Comparison of ENCODE assay signal across 12 mouse cellular contexts in the genomic region with DNA sequence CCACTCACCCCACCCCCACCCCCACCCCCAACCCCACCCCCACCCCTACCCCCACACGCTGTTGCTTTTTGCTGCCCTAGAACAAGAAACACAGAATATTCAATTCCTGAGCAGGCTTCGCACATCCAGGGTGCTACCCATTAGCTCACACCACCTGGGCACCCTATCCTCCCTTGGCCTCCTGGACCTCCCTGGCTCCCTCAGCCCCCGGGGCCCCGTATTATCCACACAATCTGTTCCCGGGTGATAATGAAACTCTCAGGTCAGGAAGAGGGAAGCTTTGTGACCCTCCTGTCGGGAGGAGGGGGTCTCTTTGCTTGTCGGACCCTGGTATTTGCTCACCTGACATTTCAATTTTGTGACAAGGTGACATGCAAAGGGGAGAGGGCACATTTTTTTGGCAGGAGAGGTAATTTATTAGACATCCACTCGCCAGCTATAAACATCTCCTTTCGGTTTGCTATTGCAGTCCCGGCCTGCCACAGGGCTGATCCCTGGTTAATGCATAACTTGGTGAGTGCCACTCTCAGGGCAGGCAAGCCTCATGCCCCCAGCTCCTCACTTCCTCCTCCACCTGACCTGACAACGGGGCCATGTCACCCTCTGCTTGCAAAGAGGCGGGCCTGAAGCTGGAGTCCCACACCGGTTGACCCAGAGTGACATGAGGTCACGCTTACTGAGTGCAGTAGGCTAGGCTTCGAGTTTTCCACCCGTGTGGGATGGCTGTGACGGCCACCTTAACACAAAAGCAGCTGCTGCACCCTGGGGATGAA.
DNase-seq lines count a peak whose midpoint lies in the region; ATAC-seq and TF ChIP-seq lines count a peak whose summit lies in the region.
"Had no signal": no experiment of that assay in that cellular context is flagged by ENCODE, and none has a peak within 500 bp of the region (broad histone marks: within the 10 kb centered on the region; RNA-seq: fewer than 3 reads in every experiment).

No protein-coding gene starts in this region.

- no peaks in the 10 kb centered on the region for H3K36me3 ChIP-seq in midbrain, embryonic 11.5 days (ENCODE audit: control insufficient read depth, insufficient read depth, low read length)
- H3K36me3 ChIP-seq in midbrain, embryonic 10.5 days = no peaks in the 10 kb centered on the region
- H3K36me3 ChIP-seq in lung, embryonic 14.5 days (ENCODE audit: insufficient read depth) = no peaks in the 10 kb centered on the region
- H3K36me3 ChIP-seq in stomach, embryonic 16.5 days (ENCODE audit: control insufficient read depth, insufficient read depth, low read length) = no peaks in the 10 kb centered on the region
- H3K36me3 ChIP-seq in embryonic facial prominence, embryonic 10.5 days (replicated peaks) = no peaks in the 10 kb centered on the region
- H3K36me3 ChIP-seq: embryonic facial prominence, embryonic 13.5 days; hindbrain, embryonic 13.5 days had no signal

- no peak for TF ChIP-seq CTCF in lung, embryonic 14.5 days (IDR thresholded peaks at IDR 0.05; ENCODE audit: low read depth)

- no peak overlapping the region for H3K4me2 ChIP-seq in midbrain, embryonic 11.5 days
- peak overlapping the region; percentile 44 for H3K4me2 ChIP-seq in lung, embryonic 14.5 days
- peak overlapping the region; percentile 45 for H3K4me2 ChIP-seq in stomach, embryonic 16.5 days (ENCODE audit: low read depth, low read length)
- H3K4me2 ChIP-seq: embryonic facial prominence, embryonic 13.5 days; hindbrain, embryonic 13.5 days had no signal

- WGBS in midbrain, embryonic 11.5 days = 57% methylated on average over 17 of the region's 17 CpGs
- 63% methylated on average over 17 of the region's 17 CpGs for WGBS in midbrain, embryonic 10.5 days
- 19% methylated on average over 17 of the region's 17 CpGs for WGBS in lung, embryonic 14.5 days
- 31% methylated on average over 17 of the region's 17 CpGs for WGBS in stomach, embryonic 16.5 days
- whole genome bisulfite sequencing in embryonic facial prominence, embryonic 10.5 days = 57% methylated on average over 17 of the region's 17 CpGs

- no peaks in the 10 kb centered on the region for H3K9me3 ChIP-seq in midbrain, embryonic 11.5 days (ENCODE audit: control insufficient read depth, low read length)
- H3K9me3 ChIP-seq in midbrain, embryonic 10.5 days (replicated peaks) = no peaks in the 10 kb centered on the region
- no peaks in the 10 kb centered on the region for H3K9me3 ChIP-seq in lung, embryonic 14.5 days (ENCODE audit: low read depth, low read length)
- no peaks in the 10 kb centered on the region for H3K9me3 ChIP-seq in stomach, embryonic 16.5 days (replicated peaks; ENCODE audit: control insufficient read depth, low read length)
- no peaks in the 10 kb centered on the region for H3K9me3 ChIP-seq in embryonic facial prominence, embryonic 10.5 days
- H3K9me3 ChIP-seq: embryonic facial prominence, embryonic 13.5 days; hindbrain, embryonic 13.5 days had no signal

- ATAC-seq in midbrain, embryonic 11.5 days (ENCODE audit: low FRiP score) = no peak
- peak; percentile 52; the same call in 1 of the 2 replicates for ATAC-seq in lung, embryonic 14.5 days (ENCODE audit: insufficient read depth)
- peak; percentile 81 for ATAC-seq in stomach, embryonic 16.5 days (ENCODE audit: insufficient read depth, low FRiP score)

- H3K27me3 ChIP-seq in midbrain, embryonic 11.5 days (ENCODE audit: control insufficient read depth, insufficient read depth, low read length) = no peaks in the 10 kb centered on the region
- peaks cover 21% of the 10 kb centered on the region for H3K27me3 ChIP-seq in midbrain, embryonic 10.5 days (ENCODE audit: low read depth, poor library complexity, severe bottlenecking)
- no peaks in the 10 kb centered on the region for H3K27me3 ChIP-seq in lung, embryonic 14.5 days (ENCODE audit: insufficient read depth, low read length)
- no peaks in the 10 kb centered on the region for H3K27me3 ChIP-seq in stomach, embryonic 16.5 days (ENCODE audit: control insufficient read depth, insufficient read depth, low read length)
- H3K27me3 ChIP-seq in embryonic facial prominence, embryonic 10.5 days (replicated peaks; ENCODE audit: low read depth, poor library complexity, severe bottlenecking) = no peaks in the 10 kb centered on the region
- H3K27me3 ChIP-seq: embryonic facial prominence, embryonic 13.5 days had no signal

- H3K9ac ChIP-seq in midbrain, embryonic 11.5 days (ENCODE audit: low read length) = no peak overlapping the region
- 0 out of 2 replicates have a peak overlapping the region, but pooled peaks have one; percentile 23 for H3K9ac ChIP-seq in lung, embryonic 14.5 days
- peak overlapping the region; percentile 33; the same call in 1 of the 2 replicates for H3K9ac ChIP-seq in stomach, embryonic 16.5 days (ENCODE audit: low read length)
- H3K9ac ChIP-seq: embryonic facial prominence, embryonic 13.5 days; hindbrain, embryonic 13.5 days had no signal

- no peak overlapping the region for H3K27ac ChIP-seq in midbrain, embryonic 11.5 days (ENCODE audit: low read depth, low read length)
- no peak overlapping the region for H3K27ac ChIP-seq in midbrain, embryonic 10.5 days (replicated peaks)
- H3K27ac ChIP-seq in lung, embryonic 14.5 days (ENCODE audit: low read depth) = no peak overlapping the region
- peak overlapping the region; percentile 85 for H3K27ac ChIP-seq in stomach, embryonic 16.5 days (ENCODE audit: low read length)
- no peak overlapping the region for H3K27ac ChIP-seq in embryonic facial prominence, embryonic 10.5 days (replicated peaks)
- H3K27ac ChIP-seq: embryonic facial prominence, embryonic 13.5 days; hindbrain, embryonic 13.5 days had no signal

- DNase-seq in midbrain, embryonic 11.5 days (ENCODE audit: low spot score, missing footprints) = peak; percentile 80
- no peak for DNase-seq in midbrain, embryonic 10.5 days (ENCODE audit: low spot score)
- DNase-seq in kidney, postnatal 10 days = peak; percentile 79
- peak; percentile 63 for DNase-seq in lung, embryonic 14.5 days
- DNase-seq in gastrocnemius, adult 8-10 months (ENCODE audit: low spot score in 2 of 2) = no peak
- no peak for DNase-seq in testis, postnatal 14 days (ENCODE audit: low spot score)
- DNase-seq in embryonic facial prominence, embryonic 10.5 days (ENCODE audit: low spot score) = no peak
- DNase-seq: gastrocnemius, postnatal 14 days; right cerebral cortex, postnatal 25 days had no signal

- H3K4me3 ChIP-seq in midbrain, embryonic 11.5 days (ENCODE audit: low read depth, low read length) = no peak overlapping the region
- H3K4me3 ChIP-seq in midbrain, embryonic 10.5 days = no peak overlapping the region
- no peak overlapping the region; the same call in 1 of the 2 replicates for H3K4me3 ChIP-seq in lung, embryonic 14.5 days (ENCODE audit: low read depth, low read length)
- H3K4me3 ChIP-seq in stomach, embryonic 16.5 days (replicated peaks; ENCODE audit: low read length) = peak overlapping the region; percentile 24
- no peak overlapping the region for H3K4me3 ChIP-seq in embryonic facial prominence, embryonic 10.5 days
- H3K4me3 ChIP-seq: embryonic facial prominence, embryonic 13.5 days; hindbrain, embryonic 13.5 days had no signal

- no peaks in the 10 kb centered on the region; the same call in 1 of the 2 replicates for H3K4me1 ChIP-seq in midbrain, embryonic 11.5 days (ENCODE audit: control insufficient read depth, insufficient read depth, low read length)
- H3K4me1 ChIP-seq in midbrain, embryonic 10.5 days = peaks cover 24% of the 10 kb centered on the region
- H3K4me1 ChIP-seq in lung, embryonic 14.5 days (ENCODE audit: insufficient read depth) = peaks cover 10% of the 10 kb centered on the region
- peaks cover 25% of the 10 kb centered on the region for H3K4me1 ChIP-seq in stomach, embryonic 16.5 days (ENCODE audit: control insufficient read depth, insufficient read depth, low read length)
- H3K4me1 ChIP-seq in embryonic facial prominence, embryonic 10.5 days = peaks cover 22% of the 10 kb centered on the region

Comparison
In these comparisons a context has a peak if more than half of its experiments do, and no peak if none do; other contexts are left out.
1. DNase-seq: peak in midbrain, embryonic 11.5 days (single experiment), kidney, postnatal 10 days (single experiment) and lung, embryonic 14.5 days (single experiment); none in midbrain, embryonic 10.5 days (single experiment), gastrocnemius, adult 8-10 months (0 of 2), testis, postnatal 14 days (single experiment) and embryonic facial prominence, embryonic 10.5 days (single experiment).